Mouse (Mus musculus): ENCODE results near the gene Cyp2c39. TPM values are rescaled to one million over a fixed set of nuclear protein-coding genes. Genes with fewer than 3 reads are reported as not detected.
"Not testable (repeated sequence)": the region's sequence is repeated elsewhere in the genome, so short reads cannot be mapped to it uniquely, and the experiment has no call there.

Gene Cyp2c39
- polyA plus RNA-seq (2014; fragmentation: Nextera tagmentation; extraction: Ambion mirVana): not detected in 2 replicates

DNA sequence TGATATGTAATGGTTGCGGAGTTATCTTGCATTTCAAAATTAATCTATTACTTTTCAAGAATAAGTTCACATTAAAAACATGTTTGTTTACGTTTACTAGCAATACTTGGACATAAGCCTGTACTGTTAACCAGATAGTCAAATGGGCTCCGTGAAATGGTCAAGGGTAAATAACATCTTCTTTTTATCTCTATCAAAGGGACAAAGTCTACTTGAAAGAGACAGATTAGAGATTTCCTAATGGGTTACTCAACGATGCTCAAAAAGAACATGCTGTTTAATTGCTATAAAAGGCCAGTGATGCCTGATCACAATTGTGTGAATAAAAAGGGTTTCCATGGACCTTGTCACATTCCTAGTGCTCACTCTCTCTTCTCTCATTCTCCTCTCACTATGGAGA lies at the start of gene Cyp2c39:
Gene Cyp2c39, plus strand, starts transcription at position 329 of the 400 bp plus-strand sequence.
- Histone ChIP-seq H3K27ac (ENCODE audit: low read depth, low read length) (no peak within 1 kb of the TSS), H3K4me1 (ENCODE audit: control insufficient read depth, insufficient read depth, low read length) (no peaks in the 10 kb centered on the region), H3K36me3 (ENCODE audit: control insufficient read depth, insufficient read depth, low read length) (no peaks in the 10 kb centered on the region), H3K4me3 (ENCODE audit: low read depth, low read length) (no peak within 1 kb of the TSS), H3K4me2 (no peak within 1 kb of the TSS), H3K27me3 (ENCODE audit: control insufficient read depth, insufficient read depth, low read length) (no peaks in the 10 kb centered on the region), H3K9me3 (ENCODE audit: control insufficient read depth, low read length) (no peaks in the 10 kb centered on the region; the same call in 1 of the 2 replicates), H3K9ac (ENCODE audit: low read length) (no peak within 1 kb of the TSS)
- DNase-seq (ENCODE audit: low spot score, missing footprints) (no peak), ATAC-seq (ENCODE audit: low FRiP score) (no peak)
- 81% methylated on average over 4 of the region's 4 CpGs for WGBS

DNA sequence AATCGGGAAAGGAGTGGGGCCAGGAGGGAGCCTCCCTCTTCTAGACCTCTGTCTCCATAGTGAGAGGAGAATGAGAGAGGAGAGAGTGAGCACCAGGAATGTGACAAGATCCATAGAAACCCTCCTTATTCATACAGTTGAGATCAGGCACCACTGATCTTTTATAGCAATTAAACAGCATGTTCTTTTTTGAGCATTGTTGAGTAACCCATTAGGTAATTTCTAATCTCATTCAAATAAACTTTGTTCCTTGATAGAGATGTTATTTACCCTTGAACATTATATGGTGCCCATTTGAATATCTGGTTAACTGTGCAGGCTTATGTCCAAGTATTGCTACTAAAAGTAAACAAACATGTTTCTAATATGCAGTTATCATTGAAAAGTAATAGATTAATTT lies 47.7 kb upstream of the Cyp2c39 start, which contains the start of gene Cyp2c38:
Gene Cyp2c38, minus strand, starts transcription at position 135 of the 400 bp plus-strand sequence.
- DNase-seq (ENCODE audit: low spot score, missing footprints) (no peak), ATAC-seq (ENCODE audit: low FRiP score) (no peak)
- Histone ChIP-seq H3K9ac (ENCODE audit: low read length) (no peak within 1 kb of the TSS), H3K27ac (ENCODE audit: low read depth, low read length) (no peak within 1 kb of the TSS), H3K4me1 (ENCODE audit: control insufficient read depth, insufficient read depth, low read length) (no peaks in the 10 kb centered on the region), H3K36me3 (ENCODE audit: control insufficient read depth, insufficient read depth, low read length) (no peaks in the 10 kb centered on the region), H3K4me2 (no peak within 1 kb of the TSS), H3K9me3 (ENCODE audit: control insufficient read depth, low read length) (no peaks in the 10 kb centered on the region; the same call in 1 of the 2 replicates), H3K4me3 (ENCODE audit: low read depth, low read length) (no peak within 1 kb of the TSS), H3K27me3 (ENCODE audit: control insufficient read depth, insufficient read depth, low read length) (no peaks in the 10 kb centered on the region)
- 77% methylated on average over 1 of the region's 1 CpGs for WGBS

- H3K4me3 ChIP-seq (ENCODE audit: low read depth, low read length): no peak overlapping the region
- no peak for ATAC-seq (ENCODE audit: low FRiP score)
- no peak overlapping the region for H3K27ac ChIP-seq (ENCODE audit: low read depth, low read length)
- no peaks in the 10 kb centered on the region for H3K4me1 ChIP-seq (ENCODE audit: control insufficient read depth, insufficient read depth, low read length)
- H3K27me3 ChIP-seq (ENCODE audit: control insufficient read depth, insufficient read depth, low read length): no peaks in the 10 kb centered on the region
- no peaks in the 10 kb centered on the region; the same call in 1 of the 2 replicates for H3K9me3 ChIP-seq (ENCODE audit: control insufficient read depth, low read length)
- no peak for DNase-seq (ENCODE audit: low spot score, missing footprints)
- H3K36me3 ChIP-seq (ENCODE audit: control insufficient read depth, insufficient read depth, low read length): no peaks in the 10 kb centered on the region
- no peak overlapping the region for H3K9ac ChIP-seq (ENCODE audit: low read length)
- H3K4me2 ChIP-seq: no peak overlapping the region
Measured at GRCm38 (mm10) chr19:39463923-39464322, 46.7 kb upstream of the Cyp2c39 start.

- WGBS: 96% methylated on average over 1 of the region's 1 CpGs
- H3K27me3 ChIP-seq (ENCODE audit: control insufficient read depth, insufficient read depth, low read length); DNase-seq (ENCODE audit: low spot score, missing footprints); ATAC-seq (ENCODE audit: low FRiP score); H3K27ac ChIP-seq (ENCODE audit: low read depth, low read length); H3K4me3 ChIP-seq (ENCODE audit: low read depth, low read length); H3K36me3 ChIP-seq (ENCODE audit: control insufficient read depth, insufficient read depth, low read length); H3K9me3 ChIP-seq (ENCODE audit: control insufficient read depth, low read length); H3K4me2 ChIP-seq; H3K4me1 ChIP-seq (ENCODE audit: control insufficient read depth, insufficient read depth, low read length); H3K9ac ChIP-seq (ENCODE audit: low read length): not testable (repeated sequence)
Measured at GRCm38 (mm10) chr19:39483961-39484360, 26.7 kb upstream of the Cyp2c39 start.

- Histone ChIP-seq H3K36me3 (ENCODE audit: control insufficient read depth, insufficient read depth, low read length) (no peaks in the 10 kb centered on the region), H3K4me1 (ENCODE audit: control insufficient read depth, insufficient read depth, low read length) (no peaks in the 10 kb centered on the region), H3K27ac (ENCODE audit: low read depth, low read length) (no peak overlapping the region), H3K4me3 (ENCODE audit: low read depth, low read length) (no peak overlapping the region), H3K9ac (ENCODE audit: low read length) (no peak overlapping the region), H3K27me3 (ENCODE audit: control insufficient read depth, insufficient read depth, low read length) (no peaks in the 10 kb centered on the region), H3K9me3 (ENCODE audit: control insufficient read depth, low read length) (no peaks in the 10 kb centered on the region; the same call in 1 of the 2 replicates), H3K4me2 (no peak overlapping the region)
- ATAC-seq (ENCODE audit: low FRiP score) (no peak), DNase-seq (ENCODE audit: low spot score, missing footprints) (no peak)
Measured at GRCm38 (mm10) chr19:39506341-39506740, 4.3 kb upstream of the Cyp2c39 start.

GRCm38 (mm10) chr19:39509533-39509932 lies 1.1 kb upstream of the Cyp2c39 start:
- Histone ChIP-seq H3K9ac (ENCODE audit: low read length) (no peak overlapping the region), H3K27ac (ENCODE audit: low read depth, low read length) (no peak overlapping the region), H3K36me3 (ENCODE audit: control insufficient read depth, insufficient read depth, low read length) (no peaks in the 10 kb centered on the region), H3K9me3 (ENCODE audit: control insufficient read depth, low read length) (no peaks in the 10 kb centered on the region; the same call in 1 of the 2 replicates), H3K4me1 (ENCODE audit: control insufficient read depth, insufficient read depth, low read length) (no peaks in the 10 kb centered on the region), H3K4me3 (ENCODE audit: low read depth, low read length) (no peak overlapping the region), H3K4me2 (no peak overlapping the region), H3K27me3 (ENCODE audit: control insufficient read depth, insufficient read depth, low read length) (no peaks in the 10 kb centered on the region)
- DNase-seq (ENCODE audit: low spot score, missing footprints): no peak
- 79% methylated on average over 1 of the region's 1 CpGs for WGBS
- ATAC-seq (ENCODE audit: low FRiP score): no peak

Other genes starting within 250 kb of the Cyp2c39 start
- not detected in 2 replicates for gene Cyp2c29, start 241.5 kb upstream of the Cyp2c39 start, polyA plus RNA-seq (2014; fragmentation: Nextera tagmentation; extraction: Ambion mirVana)
- gene Cyp2c38, start 47.8 kb upstream of the Cyp2c39 start, polyA plus RNA-seq (2014; fragmentation: Nextera tagmentation; extraction: Ambion mirVana): not detected in 2 replicates
- not detected in 2 replicates for gene Cyp2c67, start 138.2 kb downstream of the Cyp2c39 start, polyA plus RNA-seq (2014; fragmentation: Nextera tagmentation; extraction: Ambion mirVana)
- gene Cyp2c68, start 230.2 kb downstream of the Cyp2c39 start, polyA plus RNA-seq (2014; fragmentation: Nextera tagmentation; extraction: Ambion mirVana): not detected in 2 replicates